8 mouse cellular contexts compared by ENCODE assay signal in genomic region chr11:98744456-98745019, GRCm38 (mm10). TPM values are rescaled to one million over a fixed set of nuclear protein-coding genes. Genes with fewer than 3 reads are reported as not detected.
DNase-seq lines count a peak whose midpoint lies in the region; ATAC-seq and TF ChIP-seq lines count a peak whose summit lies in the region.

No protein-coding gene starts in this region.

- no peak for TF ChIP-seq EP300 in stomach, postnatal 0 days (optimal IDR thresholded peaks at IDR 0.05)

- WGBS in heart, embryonic 16.5 days: 35% methylated on average over 7 of the region's 7 CpGs
- 31% methylated on average over 7 of the region's 7 CpGs for WGBS in limb, embryonic 14.5 days
- 35% methylated on average over 7 of the region's 7 CpGs for WGBS in stomach, postnatal 0 days

- H3K4me2 ChIP-seq in heart, embryonic 16.5 days (ENCODE audit: low read depth, low read length): peak overlapping the region; percentile 92
- H3K4me2 ChIP-seq in limb, embryonic 14.5 days (replicated peaks; ENCODE audit: low read depth, low read length, severe bottlenecking): peak overlapping the region; percentile 71
- H3K4me2 ChIP-seq in stomach, postnatal 0 days (replicated peaks; ENCODE audit: low read depth): peak overlapping the region; percentile 87

- H3K9ac ChIP-seq in heart, embryonic 16.5 days (ENCODE audit: low read length): peak overlapping the region; percentile 92
- H3K9ac ChIP-seq in limb, embryonic 14.5 days (ENCODE audit: low read depth, low read length, severe bottlenecking): no peak overlapping the region
- peak overlapping the region; percentile 35; the same call in 1 of the 2 replicates for H3K9ac ChIP-seq in stomach, postnatal 0 days (ENCODE audit: low read length)

- no peak for TF ChIP-seq POLR2A in limb, embryonic 14.5 days (IDR thresholded peaks at IDR 0.05; ENCODE audit: borderline replicate concordance, extremely low read depth, insufficient read depth, insufficient read length)

- no peaks in the 10 kb centered on the region for H3K9me3 ChIP-seq in megakaryocyte, embryonic 14.5 days
- H3K9me3 ChIP-seq in heart, embryonic 16.5 days (replicated peaks; ENCODE audit: control insufficient read depth, low read length): no peaks in the 10 kb centered on the region
- no peaks in the 10 kb centered on the region for H3K9me3 ChIP-seq in limb, embryonic 14.5 days (ENCODE audit: control insufficient read depth, low read length)
- H3K9me3 ChIP-seq in stomach, postnatal 0 days (ENCODE audit: control insufficient read depth, low read length): no peaks in the 10 kb centered on the region

- peaks cover 91% of the 10 kb centered on the region for H3K4me1 ChIP-seq in megakaryocyte, embryonic 14.5 days
- H3K4me1 ChIP-seq in heart, embryonic 16.5 days (ENCODE audit: control insufficient read depth, insufficient read depth, low read length): peaks cover 73% of the 10 kb centered on the region
- peaks cover 77% of the 10 kb centered on the region for H3K4me1 ChIP-seq in limb, embryonic 14.5 days (ENCODE audit: control insufficient read depth, insufficient read depth, low read length)
- H3K4me1 ChIP-seq in stomach, postnatal 0 days (replicated peaks; ENCODE audit: control insufficient read depth, insufficient read depth): peaks cover 49% of the 10 kb centered on the region

- peak overlapping the region; percentile 98 for H3K4me3 ChIP-seq in megakaryocyte, embryonic 14.5 days (replicated peaks)
- peak overlapping the region; percentile 68 for H3K4me3 ChIP-seq in heart, embryonic 16.5 days (ENCODE audit: low read length)
- H3K4me3 ChIP-seq in limb, embryonic 14.5 days (replicated peaks; ENCODE audit: low read length): peak overlapping the region; percentile 91; the same call in 1 of the 2 replicates
- peak overlapping the region; percentile 98 for H3K4me3 ChIP-seq in stomach, postnatal 0 days (ENCODE audit: low read depth, low read length)

- H3K36me3 ChIP-seq in megakaryocyte, embryonic 14.5 days (replicated peaks; ENCODE audit: low read length): peaks cover 14% of the 10 kb centered on the region
- no peaks in the 10 kb centered on the region for H3K36me3 ChIP-seq in heart, embryonic 16.5 days (ENCODE audit: control insufficient read depth, insufficient read depth)
- no peaks in the 10 kb centered on the region for H3K36me3 ChIP-seq in limb, embryonic 14.5 days (ENCODE audit: control insufficient read depth, insufficient read depth, low read length)
- H3K36me3 ChIP-seq in stomach, postnatal 0 days (ENCODE audit: control insufficient read depth, insufficient read depth, low read length): no peaks in the 10 kb centered on the region

- H3K27me3 ChIP-seq in megakaryocyte, embryonic 14.5 days (replicated peaks): no peaks in the 10 kb centered on the region
- no peaks in the 10 kb centered on the region for H3K27me3 ChIP-seq in heart, embryonic 16.5 days (ENCODE audit: control insufficient read depth, insufficient read depth, low read length)
- H3K27me3 ChIP-seq in limb, embryonic 14.5 days (ENCODE audit: control insufficient read depth, insufficient read depth, low read length): no peaks in the 10 kb centered on the region
- H3K27me3 ChIP-seq in stomach, postnatal 0 days (ENCODE audit: control insufficient read depth, insufficient read depth, low read length): no peaks in the 10 kb centered on the region

- H3K27ac ChIP-seq in heart, embryonic 16.5 days (ENCODE audit: low read length): peak overlapping the region; percentile 96
- H3K27ac ChIP-seq in limb, embryonic 14.5 days (replicated peaks; ENCODE audit: low read depth, low read length): peak overlapping the region; percentile 48; the same call in 1 of the 2 replicates
- peak overlapping the region; percentile 99 for H3K27ac ChIP-seq in stomach, postnatal 0 days (replicated peaks)

- no peak for ATAC-seq in megakaryocyte, adult 5-6 weeks (ENCODE audit: poor library complexity, severe bottlenecking)
- ATAC-seq in heart, embryonic 16.5 days (replicated peaks; ENCODE audit: extremely low read depth, insufficient read depth, low FRiP score): no peak
- no peak for ATAC-seq in limb, embryonic 14.5 days (ENCODE audit: low FRiP score, low read depth)
- ATAC-seq in stomach, postnatal 0 days (ENCODE audit: low FRiP score, low TSS enrichment): no peak
- ATAC-seq in activated CD4-positive, CD25-positive, alpha-beta regulatory T cell, adult 4 months: no peak

- TF ChIP-seq CTCF in stomach, postnatal 0 days (IDR thresholded peaks at IDR 0.05; ENCODE audit: low read depth): no peak

- DNase-seq in limb, embryonic 14.5 days (ENCODE audit: low spot score): no peak
- DNase-seq in stomach, postnatal 0 days (ENCODE audit: low spot score): peak; percentile 19
- no peak for DNase-seq in frontal cortex, postnatal 25 days (ENCODE audit: low spot score in 2 of 2)
- DNase-seq in cerebellum, postnatal 36 days: no peak

RNA-seq across cellular contexts. Expression of gene Thra, which starts 4.1 kb away (rescaled TPM):
- polyA plus RNA-seq in megakaryocyte, embryonic 14.5 days (2012; ENCODE audit: insufficient read depth, low replicate concordance): 37.6 and 38.9 TPM in 2 replicates
- total RNA-seq in megakaryocyte, adult 5-6 weeks (2015): 10.0 and 11.6 TPM in 2 replicates
- total RNA-seq in megakaryocyte, adult 5-6 weeks (2017): 8.0 and 9.0 TPM in 2 replicates
- 37.5 and 40.2 TPM in 2 replicates for polyA plus RNA-seq in heart, embryonic 16.5 days (2015; fragmentation: Nextera tagmentation; extraction: Ambion mirVana)
- polyA plus RNA-seq in limb, embryonic 14.5 days (2012; rRNA removed): 149 and 157 TPM in 2 replicates
- polyA plus RNA-seq in limb, embryonic 14.5 days (2014; fragmentation: Nextera tagmentation; extraction: Ambion mirVana): 55.9 and 63.2 TPM in 2 replicates
- polyA plus RNA-seq in stomach, postnatal 0 days (2015; fragmentation: Nextera tagmentation; extraction: Ambion mirVana): 24.0 and 24.5 TPM in 2 replicates
- 1 to 10 TPM; 1.4 to 3.5 TPM for polyA plus RNA-seq in activated CD4-positive, CD25-positive, alpha-beta regulatory T cell, adult 4 months (2017; shearing (Covaris generic))

RNA-seq across cellular contexts. Expression of gene Med24, which starts 15.3 kb away (rescaled TPM):
- 40.2 and 55.7 TPM in 2 replicates for polyA plus RNA-seq in megakaryocyte, embryonic 14.5 days (2012; ENCODE audit: insufficient read depth, low replicate concordance)
- total RNA-seq in megakaryocyte, adult 5-6 weeks (2015): 17.9 and 21.5 TPM in 2 replicates
- 22.6 and 31.3 TPM in 2 replicates for total RNA-seq in megakaryocyte, adult 5-6 weeks (2017)
- 36.8 and 40.3 TPM in 2 replicates for polyA plus RNA-seq in heart, embryonic 16.5 days (2015; fragmentation: Nextera tagmentation; extraction: Ambion mirVana)
- polyA plus RNA-seq in limb, embryonic 14.5 days (2012; rRNA removed): 83.4 and 104 TPM in 2 replicates
- 43.9 and 48.3 TPM in 2 replicates for polyA plus RNA-seq in limb, embryonic 14.5 days (2014; fragmentation: Nextera tagmentation; extraction: Ambion mirVana)
- 16.5 and 18.7 TPM in 2 replicates for polyA plus RNA-seq in stomach, postnatal 0 days (2015; fragmentation: Nextera tagmentation; extraction: Ambion mirVana)
- polyA plus RNA-seq in activated CD4-positive, CD25-positive, alpha-beta regulatory T cell, adult 4 months (2017; shearing (Covaris generic)): 10 to 100 TPM; 19.1 to 27.9 TPM

RNA-seq across cellular contexts. Expression of gene Nr1d1, which starts 30.6 kb away (rescaled TPM):
- 5.6 and 22.1 TPM in 2 replicates for polyA plus RNA-seq in megakaryocyte, embryonic 14.5 days (2012; ENCODE audit: insufficient read depth, low replicate concordance)
- total RNA-seq in megakaryocyte, adult 5-6 weeks (2015): 0.11 and 0.25 TPM in 2 replicates
- total RNA-seq in megakaryocyte, adult 5-6 weeks (2017): 0.12 and 0.37 TPM in 2 replicates
- 7.0 and 8.2 TPM in 2 replicates for polyA plus RNA-seq in heart, embryonic 16.5 days (2015; fragmentation: Nextera tagmentation; extraction: Ambion mirVana)
- polyA plus RNA-seq in limb, embryonic 14.5 days (2012; rRNA removed): 1.8 and 2.5 TPM in 2 replicates
- polyA plus RNA-seq in limb, embryonic 14.5 days (2014; fragmentation: Nextera tagmentation; extraction: Ambion mirVana): 1.2 and 1.4 TPM in 2 replicates
- polyA plus RNA-seq in stomach, postnatal 0 days (2015; fragmentation: Nextera tagmentation; extraction: Ambion mirVana): 7.5 and 7.9 TPM in 2 replicates
- 1 to 10 TPM; 2.9 to 5.4 TPM for polyA plus RNA-seq in activated CD4-positive, CD25-positive, alpha-beta regulatory T cell, adult 4 months (2017; shearing (Covaris generic))

RNA-seq across cellular contexts. Expression of gene Csf3, which starts 43.5 kb away (rescaled TPM):
- not detected in 2 replicates for polyA plus RNA-seq in megakaryocyte, embryonic 14.5 days (2012; ENCODE audit: insufficient read depth, low replicate concordance)
- not detected in 2 replicates for total RNA-seq in megakaryocyte, adult 5-6 weeks (2015)
- not detected in 2 replicates for total RNA-seq in megakaryocyte, adult 5-6 weeks (2017)
- not detected in 2 replicates for polyA plus RNA-seq in heart, embryonic 16.5 days (2015; fragmentation: Nextera tagmentation; extraction: Ambion mirVana)
- polyA plus RNA-seq in limb, embryonic 14.5 days (2012; rRNA removed): 0.11 TPM in 1 of 2 replicates, not detected in the other
- not detected in 2 replicates for polyA plus RNA-seq in limb, embryonic 14.5 days (2014; fragmentation: Nextera tagmentation; extraction: Ambion mirVana)
- 0.08 and 0.11 TPM in 2 replicates for polyA plus RNA-seq in stomach, postnatal 0 days (2015; fragmentation: Nextera tagmentation; extraction: Ambion mirVana)
- not detected for polyA plus RNA-seq in activated CD4-positive, CD25-positive, alpha-beta regulatory T cell, adult 4 months (2017; shearing (Covaris generic))

RNA-seq across cellular contexts. Expression of gene Msl1, which starts 50.8 kb away (rescaled TPM):
- polyA plus RNA-seq in megakaryocyte, embryonic 14.5 days (2012; ENCODE audit: insufficient read depth, low replicate concordance): 30.0 and 46.8 TPM in 2 replicates
- total RNA-seq in megakaryocyte, adult 5-6 weeks (2015): 73.7 and 74.9 TPM in 2 replicates
- total RNA-seq in megakaryocyte, adult 5-6 weeks (2017): 111 and 119 TPM in 2 replicates
- 15.2 and 15.5 TPM in 2 replicates for polyA plus RNA-seq in heart, embryonic 16.5 days (2015; fragmentation: Nextera tagmentation; extraction: Ambion mirVana)
- polyA plus RNA-seq in limb, embryonic 14.5 days (2012; rRNA removed): 76.9 and 81.1 TPM in 2 replicates
- 19.8 and 23.5 TPM in 2 replicates for polyA plus RNA-seq in limb, embryonic 14.5 days (2014; fragmentation: Nextera tagmentation; extraction: Ambion mirVana)
- 11.3 and 13.8 TPM in 2 replicates for polyA plus RNA-seq in stomach, postnatal 0 days (2015; fragmentation: Nextera tagmentation; extraction: Ambion mirVana)
- polyA plus RNA-seq in activated CD4-positive, CD25-positive, alpha-beta regulatory T cell, adult 4 months (2017; shearing (Covaris generic)): 10 to 100 TPM; 19.9 to 22.0 TPM

Comparison
In these comparisons a context has a peak if more than half of its experiments do, and no peak if none do; other contexts are left out.
1. H3K27ac ChIP-seq: peak in every context shown above with its lines; median percentile 99 in stomach, postnatal 0 days; 96 in heart, embryonic 16.5 days; 48 in limb, embryonic 14.5 days.